Mouse (Mus musculus) hindbrain, embryonic 10.5 days (tissue): Measurements from ENCODE around the gene Thap8. TPM values are rescaled to one million over a fixed set of nuclear protein-coding genes. Genes with fewer than 3 reads are reported as not detected.

ENCODE experiments used
- DNase-seq: peaks from one replicate; pipeline ENCODE4 v3.0.0-alpha.2; 2017; ENCODE audit warnings: low spot score
- H3K27ac ChIP-seq: fragments of 300-500 bp; sonication (generic); 2 replicates; pipeline ENCODE4 v1.5.1; 2016; ENCODE audit warnings: mild to moderate bottlenecking, moderate library complexity
- H3K27me3 ChIP-seq: fragments of 300-500 bp; sonication (generic); 2 replicates; pipeline ENCODE4 v1.6.1; 2016; ENCODE audit warnings: mild to moderate bottlenecking; ENCODE audit not compliant: poor library complexity, insufficient read depth, severe bottlenecking
- H3K36me3 ChIP-seq: fragments of 300-500 bp; sonication (generic); 2 replicates; pipeline ENCODE4 v1.6.1; 2016; ENCODE audit warnings: mild to moderate bottlenecking, moderate library complexity
- H3K4me1 ChIP-seq: fragments of 300-500 bp; sonication (generic); replicated peaks from 2 replicates; pipeline ENCODE4 v1.6.1; 2016; ENCODE audit warnings: mild to moderate bottlenecking
- H3K4me3 ChIP-seq: fragments of 300-500 bp; sonication (generic); 2 replicates; pipeline ENCODE4 v1.5.1; 2016; ENCODE audit warnings: mild to moderate bottlenecking, moderate library complexity
- H3K9me3 ChIP-seq: fragments of 300-500 bp; sonication (generic); 2 replicates; pipeline ENCODE4 v1.6.1; 2016; ENCODE audit warnings: mild to moderate bottlenecking, moderate library complexity
- WGBS: fragments of 180-500 bp; shearing (Covaris S2); methylation state at CpG from one replicate; pipeline ENCODE4 v1.1.7; 2016; 5-methylcytosine and 5-hydroxymethylcytosine counted together
- polyA plus RNA-seq: library from polyadenylated mRNA; unstranded; fragments of >200 nt; fragmentation: Nextera tagmentation; extraction: Ambion mirVana; gene quantifications from 2 replicates; pipeline ENCODE4 v1.2.1, GENCODE M21; 2016

The Thap8 gene
- polyA plus RNA-seq, 1 experiment from 2014 or later, result 0.50 TPM

DNA sequence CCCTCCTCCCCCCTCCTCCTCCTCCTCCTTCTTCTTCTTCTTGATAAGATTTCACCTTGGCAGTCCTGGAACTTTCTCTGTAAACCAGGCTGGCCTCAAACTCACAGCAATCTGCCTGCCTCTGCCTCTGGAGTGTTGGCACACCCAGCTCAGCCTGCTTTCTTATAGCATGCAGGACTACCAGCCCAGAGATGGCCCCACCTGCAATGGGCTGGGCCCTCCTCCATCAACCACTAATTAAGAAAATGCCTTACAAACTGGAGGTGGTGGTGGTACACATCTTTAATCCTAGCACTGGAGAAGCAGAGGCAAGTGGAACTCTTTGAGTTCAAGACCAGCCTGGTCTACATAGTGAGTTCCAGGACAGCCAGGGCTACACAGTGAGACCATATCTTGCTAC lies 46.5 kb downstream of the Thap8 start:
- H3K9me3 ChIP-seq, result 0 out of 2 replicates have a peak, but pooled peaks cover 4% of the 10 kb centered on the region
- no peak for DNase-seq
- peaks cover 6% of the 10 kb centered on the region; the same call in 1 of the 2 replicates for H3K27me3 ChIP-seq

DNA sequence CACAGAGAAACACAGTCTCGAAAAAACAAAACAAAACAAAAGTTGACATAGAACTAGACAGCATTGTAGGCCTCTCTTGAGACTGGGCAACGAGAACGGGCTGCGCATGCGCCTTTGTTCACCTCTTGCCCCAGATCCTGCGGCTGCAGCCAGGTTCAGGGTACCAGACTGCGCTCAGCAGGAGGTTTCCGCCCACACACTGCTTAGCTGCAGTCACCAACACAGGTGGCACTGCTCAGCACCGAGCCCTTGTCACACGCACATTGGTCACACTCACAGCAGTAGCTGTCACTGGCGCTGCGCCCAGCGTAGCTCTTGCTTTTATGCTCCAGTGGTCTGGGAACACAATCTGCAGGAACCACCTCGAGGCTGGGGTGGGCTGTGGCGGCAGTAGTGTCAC lies 47.2 kb downstream of the Thap8 start:
- WGBS, result 59% methylated on average over 15 of the region's 15 CpGs
- Histone ChIP-seq H3K9me3 (0 out of 2 replicates have a peak, but pooled peaks cover 4% of the 10 kb centered on the region), H3K27ac (no peak overlapping the region), H3K27me3 (peaks cover 6% of the 10 kb centered on the region; the same call in 1 of the 2 replicates), H3K4me3 (no peak overlapping the region), H3K36me3 (no peaks in the 10 kb centered on the region), H3K4me1 (peaks cover 25% of the 10 kb centered on the region)
- DNase-seq, result no peak

More for the DNA sequence above, 46.5 kb downstream of the Thap8 start:
- Histone ChIP-seq H3K36me3 (no peaks in the 10 kb centered on the region), H3K4me1 (peaks cover 21% of the 10 kb centered on the region), H3K4me3 (no peak overlapping the region), H3K27ac (no peak overlapping the region)

DNA sequence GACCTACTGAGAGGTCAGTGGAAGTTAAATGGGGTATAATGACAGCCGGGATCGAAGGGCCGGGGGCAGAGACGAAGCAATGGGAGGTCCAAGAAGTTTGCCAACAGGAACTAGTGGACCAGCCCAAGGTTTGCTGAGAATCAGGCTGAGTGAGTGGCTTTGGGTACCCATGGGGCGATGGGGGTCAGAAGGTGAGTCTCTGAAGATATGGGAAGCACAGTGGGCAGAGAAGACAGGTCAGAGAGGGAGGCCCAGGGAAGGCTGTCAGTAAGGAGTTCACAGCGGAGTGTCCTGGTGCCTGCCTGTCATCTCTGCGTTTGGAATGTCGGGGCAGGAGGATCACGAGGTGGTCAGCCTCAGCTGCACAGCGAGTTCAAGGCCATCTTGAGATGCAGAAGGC lies 48.5 kb downstream of the Thap8 start:
- H3K4me1 ChIP-seq, result peaks cover 19% of the 10 kb centered on the region
- WGBS, result 57% methylated on average over 10 of the region's 10 CpGs
- no peaks in the 10 kb centered on the region for H3K36me3 ChIP-seq
- no peak overlapping the region for H3K4me3 ChIP-seq
- no peak for DNase-seq
- H3K27ac ChIP-seq, result no peak overlapping the region
- H3K27me3 ChIP-seq, result peaks cover 17% of the 10 kb centered on the region
- H3K9me3 ChIP-seq, result 0 out of 2 replicates have a peak, but pooled peaks cover 4% of the 10 kb centered on the region

- Histone ChIP-seq H3K4me3 (peak overlapping the region; percentile 34), H3K36me3 (no peaks in the 10 kb centered on the region), H3K4me1 (peaks cover 19% of the 10 kb centered on the region), H3K27me3 (peaks cover 45% of the 10 kb centered on the region), H3K27ac (no peak overlapping the region), H3K9me3 (no peaks in the 10 kb centered on the region)
- peak; percentile 88 for DNase-seq
- WGBS, result 7% methylated on average over 13 of the region's 13 CpGs
These were observed 52.0 kb downstream of the Thap8 start for GRCm38 (mm10) chr7:30331887-30332286.

DNA sequence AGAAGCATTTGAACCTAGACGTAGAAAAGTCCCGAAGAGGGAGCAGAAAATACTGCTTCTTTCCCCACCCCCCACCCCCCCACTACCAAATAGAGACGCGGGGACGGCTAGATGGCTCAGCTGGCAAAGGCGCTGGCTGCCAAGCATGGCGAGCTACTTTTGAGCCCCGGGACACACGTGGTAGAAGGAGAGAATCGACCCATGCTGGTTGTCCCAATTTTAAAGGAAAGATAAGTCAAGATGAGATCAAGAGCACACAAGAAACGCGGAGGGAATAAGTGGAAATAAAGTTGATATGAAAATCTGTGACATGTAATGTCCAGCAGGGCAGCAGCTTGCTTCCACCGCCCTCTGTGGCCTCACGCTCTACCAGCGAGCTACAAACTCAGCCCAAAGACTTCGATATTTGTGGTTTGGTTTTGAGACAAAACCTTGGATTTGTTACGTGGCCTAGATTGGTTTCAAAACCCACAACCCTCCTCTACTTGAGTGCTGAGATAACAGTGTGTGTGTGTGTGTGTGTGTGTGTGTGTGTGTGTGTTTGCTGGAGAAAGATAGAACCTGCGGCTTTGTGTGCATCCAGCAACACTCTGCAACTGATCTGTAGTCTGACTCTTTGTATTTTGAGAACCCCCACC lies 52.8 kb downstream of the Thap8 start:
- Histone ChIP-seq H3K4me3 (no peak overlapping the region), H3K4me1 (peaks cover 16% of the 10 kb centered on the region), H3K27ac (no peak overlapping the region), H3K27me3 (peaks cover 39% of the 10 kb centered on the region), H3K9me3 (no peaks in the 10 kb centered on the region), H3K36me3 (no peaks in the 10 kb centered on the region)
- DNase-seq, result no peak
- 69% methylated on average over 18 of the region's 18 CpGs for WGBS

GRCm38 (mm10) chr7:30333436-30333835 lies 53.5 kb downstream of the Thap8 start:
- 77% methylated on average over 4 of the region's 4 CpGs for WGBS
- DNase-seq, result no peak
- Histone ChIP-seq H3K27me3 (peaks cover 39% of the 10 kb centered on the region), H3K36me3 (no peaks in the 10 kb centered on the region), H3K9me3 (no peaks in the 10 kb centered on the region), H3K4me3 (no peak overlapping the region), H3K4me1 (peaks cover 16% of the 10 kb centered on the region), H3K27ac (no peak overlapping the region)

- no peak for DNase-seq
- 66% methylated on average over 5 of the region's 5 CpGs for WGBS
These were observed 54.7 kb downstream of the Thap8 start for GRCm38 (mm10) chr7:30334563-30334962.

GRCm38 (mm10) chr7:30335688-30336087 lies 55.8 kb downstream of the Thap8 start:
- Histone ChIP-seq H3K4me3 (no peak overlapping the region), H3K27ac (no peak overlapping the region), H3K36me3 (no peaks in the 10 kb centered on the region), H3K27me3 (peaks cover 39% of the 10 kb centered on the region), H3K4me1 (peaks cover 16% of the 10 kb centered on the region), H3K9me3 (no peaks in the 10 kb centered on the region)
- no peak for DNase-seq
- WGBS, result 88% methylated on average over 6 of the region's 6 CpGs

More at GRCm38 (mm10) chr7:30334563-30334962, 54.7 kb downstream of the Thap8 start:
- Histone ChIP-seq H3K4me3 (no peak overlapping the region), H3K9me3 (no peaks in the 10 kb centered on the region), H3K27me3 (peaks cover 39% of the 10 kb centered on the region), H3K36me3 (no peaks in the 10 kb centered on the region), H3K4me1 (peaks cover 16% of the 10 kb centered on the region), H3K27ac (no peak overlapping the region)

GRCm38 (mm10) chr7:30336384-30336783 lies 56.5 kb downstream of the Thap8 start:
- peak; percentile 86 for DNase-seq
- Histone ChIP-seq H3K4me3 (no peak overlapping the region), H3K36me3 (no peaks in the 10 kb centered on the region), H3K27ac (no peak overlapping the region), H3K4me1 (peaks cover 10% of the 10 kb centered on the region), H3K9me3 (no peaks in the 10 kb centered on the region), H3K27me3 (peaks cover 39% of the 10 kb centered on the region)
- WGBS, result 4% methylated on average over 9 of the region's 9 CpGs

DNA sequence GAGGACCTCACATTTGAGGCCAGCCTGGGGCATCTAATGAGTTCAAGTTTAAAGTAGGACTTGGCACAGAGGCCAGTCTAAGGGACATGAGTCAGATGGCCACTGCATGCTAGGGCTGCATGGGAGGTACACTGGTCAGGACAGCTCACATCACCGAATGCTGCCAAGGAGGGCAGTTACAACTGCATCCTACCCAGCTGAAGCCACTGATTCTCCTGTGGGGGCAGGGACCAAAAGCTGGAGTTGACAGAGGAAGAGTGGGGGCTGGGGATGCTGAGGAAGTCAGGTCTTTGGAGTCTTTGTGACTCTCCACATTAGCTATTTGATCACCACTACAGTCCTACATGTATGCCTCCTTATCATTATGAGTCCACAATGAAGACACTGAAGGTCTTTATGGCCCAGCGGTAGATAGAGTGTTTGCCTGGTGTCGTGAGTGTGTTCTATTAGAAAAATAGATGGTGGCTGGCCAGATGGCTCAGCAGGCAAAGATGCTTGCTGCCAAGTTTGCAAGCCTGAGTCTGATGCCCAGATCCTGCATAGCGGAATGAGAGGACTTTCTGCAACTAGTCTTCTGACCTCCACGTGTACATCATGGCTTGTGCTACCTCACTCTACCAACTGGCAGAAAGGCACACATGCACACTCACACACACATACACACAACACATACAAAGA lies 59.7 kb downstream of the Thap8 start:
- H3K4me3 ChIP-seq, result no peak overlapping the region
- no peak for DNase-seq
- 75% methylated on average over 5 of the region's 5 CpGs for WGBS
- H3K27ac ChIP-seq, result no peak overlapping the region
- no peaks in the 10 kb centered on the region for H3K9me3 ChIP-seq
- H3K36me3 ChIP-seq, result no peaks in the 10 kb centered on the region
- peaks cover 17% of the 10 kb centered on the region for H3K27me3 ChIP-seq
- no peaks in the 10 kb centered on the region for H3K4me1 ChIP-seq

Other genes with a start within 250 kb of the Thap8 start
- 3.9 and 5.0 TPM in 2 replicates for gene Zfp14, start 228.7 kb upstream of the Thap8 start, polyA plus RNA-seq
- 6.9 and 8.2 TPM in 2 replicates for gene Zfp82, start 207.2 kb upstream of the Thap8 start, polyA plus RNA-seq
- 1.6 and 1.9 TPM in 2 replicates for gene Gm26920, start 189.7 kb upstream of the Thap8 start, polyA plus RNA-seq
- 14.5 and 14.9 TPM in 2 replicates for gene Zfp566, start 189.6 kb upstream of the Thap8 start, polyA plus RNA-seq
- gene Zfp260, start 185.3 kb upstream of the Thap8 start, polyA plus RNA-seq, result 93.1 and 122 TPM in 2 replicates
- 9.8 and 11.2 TPM in 2 replicates for gene Zfp382, start 158.2 kb upstream of the Thap8 start, polyA plus RNA-seq
- 10.5 and 17.2 TPM in 2 replicates for gene Zfp146, start 110.3 kb upstream of the Thap8 start, polyA plus RNA-seq
- 3.8 and 8.2 TPM in 2 replicates for gene Cox7a1, start 96.0 kb upstream of the Thap8 start, polyA plus RNA-seq
- gene Capns1, start 81.3 kb upstream of the Thap8 start, polyA plus RNA-seq, result 65.1 and 72.5 TPM in 2 replicates
- gene Polr2i, start 48.1 kb upstream of the Thap8 start, polyA plus RNA-seq, result 167 and 177 TPM in 2 replicates
- 276 and 312 TPM in 2 replicates for gene Tbcb, start 47.8 kb upstream of the Thap8 start, polyA plus RNA-seq
- not detected in 2 replicates for gene Ovol3, start 44.4 kb upstream of the Thap8 start, polyA plus RNA-seq
- gene Wdr62, start 325 bp downstream of the Thap8 start, polyA plus RNA-seq, result 16.6 and 19.8 TPM in 2 replicates
- 53.4 and 82.3 TPM in 2 replicates for gene Clip3, start 11.6 kb downstream of the Thap8 start, polyA plus RNA-seq
- gene Alkbh6, start 28.6 kb downstream of the Thap8 start, polyA plus RNA-seq, result 93.6 and 117 TPM in 2 replicates
- gene Syne4, start 34.7 kb downstream of the Thap8 start, polyA plus RNA-seq, result 26.8 and 28.1 TPM in 2 replicates
- gene E130208F15Rik, start 41.6 kb downstream of the Thap8 start, polyA plus RNA-seq, result 1.6 and 3.7 TPM in 2 replicates
- 19.6 and 23.1 TPM in 2 replicates for gene Sdhaf1, start 43.8 kb downstream of the Thap8 start, polyA plus RNA-seq
- 5.5 and 7.8 TPM in 2 replicates for gene Lrfn3, start 82.7 kb downstream of the Thap8 start, polyA plus RNA-seq
- 16.9 and 27.9 TPM in 2 replicates for gene Tyrobp, start 133.7 kb downstream of the Thap8 start, polyA plus RNA-seq
- 0.55 and 0.57 TPM in 2 replicates for gene Hcst, start 139.8 kb downstream of the Thap8 start, polyA plus RNA-seq
- 1.5 and 1.7 TPM in 2 replicates for gene Nfkbid, start 141.6 kb downstream of the Thap8 start, polyA plus RNA-seq
- 69.7 and 184 TPM in 2 replicates for gene Aplp1, start 165.4 kb downstream of the Thap8 start, polyA plus RNA-seq
- gene Kirrel2, start 177.6 kb downstream of the Thap8 start, polyA plus RNA-seq, result 11.8 and 35.0 TPM in 2 replicates
- gene Nphs1, start 178.2 kb downstream of the Thap8 start, polyA plus RNA-seq, result 1.7 and 4.2 TPM in 2 replicates
- 0.40 TPM in 1 of 2 replicates, not detected in the other for gene Prodh2, start 213.5 kb downstream of the Thap8 start, polyA plus RNA-seq